Mouse (Mus musculus) lung, postnatal 10 days (tissue): ENCODE data around the gene Dtx4.
A peak's percentile ranks its signal among the peaks of the same experiment; 100 is the strongest.

Experiments used
- DNase-seq: peaks from one replicate; pipeline ENCODE4 v3.0.0; 2021

The Dtx4 gene

GRCm38 (mm10) chr19:12493453-12494186 is 7.6 kb downstream of the Dtx4 start:
- DNase-seq: no peak

DNA sequence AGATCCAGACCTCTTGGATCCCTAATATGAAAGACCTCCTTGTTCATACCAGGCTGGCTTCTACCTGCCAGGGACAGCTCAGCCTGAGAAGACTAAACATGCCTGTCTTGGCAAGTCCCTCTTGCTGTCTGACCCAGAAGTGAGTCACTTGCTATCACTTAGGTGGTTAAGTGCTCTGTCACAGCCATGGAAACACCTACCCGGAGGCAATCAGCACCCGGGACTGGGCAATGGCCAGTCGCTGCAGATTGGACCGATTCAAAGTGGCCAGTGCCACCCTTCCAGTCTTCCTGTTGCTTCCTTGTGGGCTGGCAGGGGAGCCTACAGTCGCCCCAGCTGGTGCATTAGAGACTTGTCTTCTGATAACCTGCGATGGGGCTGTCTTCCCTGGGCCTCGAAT is 9.6 kb downstream of the Dtx4 start:
- DNase-seq: no peak

GRCm38 (mm10) chr19:12489675-12490570 is 11.3 kb downstream of the Dtx4 start:
- no peak for DNase-seq

DNA sequence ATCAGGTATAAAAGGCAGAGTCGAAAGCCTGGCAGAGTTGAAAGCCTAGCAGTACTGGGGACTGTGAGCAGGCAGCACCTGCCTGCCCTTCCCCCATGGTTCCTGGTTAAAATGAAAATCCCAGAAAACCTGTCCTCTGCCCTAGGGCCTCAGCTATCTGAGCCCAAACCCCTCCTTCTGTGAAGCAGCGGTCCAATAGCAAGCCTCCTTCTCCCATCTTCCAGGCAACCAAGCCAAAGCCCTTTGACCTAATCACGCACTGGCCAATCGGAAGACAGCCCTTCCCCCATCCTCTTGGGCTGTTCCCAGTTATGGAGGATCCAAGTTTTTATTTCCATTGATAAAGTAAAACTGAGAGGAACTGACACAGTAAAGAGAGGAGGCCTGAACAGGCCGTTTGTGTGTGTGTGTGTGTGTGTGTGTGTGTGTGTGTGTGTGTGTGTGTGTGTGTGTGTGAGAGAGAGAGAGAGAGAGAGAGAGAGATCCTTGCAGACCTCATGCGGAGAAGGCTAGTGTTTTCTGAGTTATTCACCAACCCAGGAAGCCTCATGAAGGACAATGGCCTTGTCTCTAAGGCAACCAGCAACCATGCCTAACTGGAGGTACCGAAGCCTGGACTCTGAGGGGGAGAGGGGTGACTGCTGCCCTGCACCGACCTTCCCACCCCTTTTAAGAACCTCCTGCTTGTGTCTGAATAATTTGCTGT is 12.1 kb downstream of the Dtx4 start:
- DNase-seq: peak; percentile 46

DNA sequence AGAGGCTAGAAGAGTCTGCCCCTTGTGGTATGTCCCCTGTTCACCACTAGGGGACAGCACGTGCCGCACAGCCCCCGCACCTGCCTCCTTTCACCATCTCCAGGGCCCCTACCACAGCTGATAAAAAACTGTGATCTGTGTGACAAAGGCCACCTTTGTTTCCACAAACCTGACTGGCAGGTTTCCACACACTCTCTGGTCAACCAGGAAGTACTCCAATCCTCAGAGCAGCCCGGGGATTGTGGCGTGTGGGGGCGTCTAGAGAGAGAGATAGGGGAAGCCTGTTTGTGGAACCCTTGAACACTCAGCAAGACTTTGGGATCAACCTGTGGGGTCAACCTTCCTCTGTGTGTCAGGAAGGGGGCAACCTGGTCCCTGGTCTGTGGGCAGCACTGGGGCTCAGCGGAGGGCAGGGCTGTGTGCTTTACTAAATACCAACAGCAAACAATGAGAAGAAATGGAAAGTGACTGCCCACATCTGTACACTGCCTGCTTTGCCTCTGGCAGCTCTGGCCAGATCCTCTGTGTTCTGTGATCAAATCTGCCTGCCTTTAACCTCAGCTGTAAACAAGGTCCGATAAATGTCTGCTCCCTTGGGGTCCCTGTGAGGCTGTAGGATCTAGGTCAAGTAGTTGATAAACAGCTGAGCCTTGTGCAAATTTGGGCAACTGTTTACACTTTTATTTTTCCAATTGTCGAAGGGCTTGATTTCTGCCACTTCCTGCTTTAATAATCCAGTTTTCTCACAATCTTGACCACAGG is 12.9 kb downstream of the Dtx4 start:
- peak; percentile 62 for DNase-seq

GRCm38 (mm10) chr19:12487511-12488204 is 13.6 kb downstream of the Dtx4 start:
- no peak for DNase-seq

- peak; percentile 93 for DNase-seq
Measured at GRCm38 (mm10) chr19:12486875-12487274, 14.4 kb downstream of the Dtx4 start.

DNA sequence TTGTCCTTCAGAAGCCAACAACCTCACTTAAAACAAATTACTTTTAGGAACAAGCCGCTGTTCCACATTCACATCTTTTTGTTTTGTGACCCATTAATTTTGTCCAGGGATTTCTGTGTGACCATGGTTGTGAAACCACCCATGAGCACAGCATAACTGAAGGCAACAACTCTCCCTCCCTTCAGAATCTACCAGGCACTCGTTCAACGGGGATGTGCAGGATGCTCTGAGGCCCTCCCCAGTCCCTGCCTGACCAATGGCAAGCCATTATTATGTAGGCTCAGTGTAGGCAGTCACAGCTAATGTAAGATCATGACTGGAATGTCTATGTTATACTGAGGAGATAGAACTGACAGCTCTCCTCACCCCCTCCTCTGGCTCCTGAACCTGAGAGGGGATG is 15.6 kb downstream of the Dtx4 start:
- DNase-seq: no peak

DNA sequence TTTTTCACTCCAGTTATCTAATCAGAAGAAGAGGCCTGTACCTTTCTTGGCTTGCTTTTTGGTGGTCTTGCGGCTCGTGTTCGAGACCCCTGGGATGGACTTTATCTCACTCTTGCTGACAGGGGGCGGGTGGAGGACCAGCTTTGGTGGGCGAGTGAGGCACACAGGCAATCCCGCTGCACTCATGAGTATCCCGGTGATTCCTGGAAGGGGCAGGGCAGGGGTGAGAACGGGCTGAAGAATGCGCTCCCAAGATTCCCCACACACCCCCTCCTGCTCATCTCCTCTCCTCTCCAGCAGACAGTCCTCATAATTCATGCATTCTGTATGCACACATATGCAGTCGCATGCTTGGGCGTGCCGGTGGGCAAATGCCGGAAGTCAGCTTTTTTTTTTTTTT is 16.0 kb downstream of the Dtx4 start:
- DNase-seq: no peak

DNA sequence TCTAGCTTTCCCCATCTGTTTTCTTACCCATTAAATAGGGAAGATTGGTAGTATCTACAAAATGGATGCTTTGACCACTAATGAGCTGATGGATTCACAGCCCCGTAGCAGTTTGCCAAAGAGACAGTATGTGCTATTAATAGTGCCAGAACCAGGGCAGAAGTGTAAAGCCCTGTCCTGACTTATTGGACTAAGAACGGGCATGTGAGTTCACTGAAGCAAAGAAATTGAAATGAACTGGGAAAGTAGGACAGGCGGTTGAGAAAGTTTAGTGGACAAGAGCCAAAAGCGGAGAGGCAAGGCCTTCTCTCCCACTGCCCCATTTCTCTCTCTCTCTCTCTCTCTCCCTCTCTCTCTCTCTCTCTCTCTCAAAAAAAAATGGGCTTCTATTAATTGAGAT is 17.0 kb downstream of the Dtx4 start:
- DNase-seq: peak; percentile 53

- DNase-seq: peak; percentile 69
Measured at GRCm38 (mm10) chr19:12483782-12484181, 17.5 kb downstream of the Dtx4 start.

GRCm38 (mm10) chr19:12478369-12478768 is 22.9 kb downstream of the Dtx4 start:
- DNase-seq: no peak

DNA sequence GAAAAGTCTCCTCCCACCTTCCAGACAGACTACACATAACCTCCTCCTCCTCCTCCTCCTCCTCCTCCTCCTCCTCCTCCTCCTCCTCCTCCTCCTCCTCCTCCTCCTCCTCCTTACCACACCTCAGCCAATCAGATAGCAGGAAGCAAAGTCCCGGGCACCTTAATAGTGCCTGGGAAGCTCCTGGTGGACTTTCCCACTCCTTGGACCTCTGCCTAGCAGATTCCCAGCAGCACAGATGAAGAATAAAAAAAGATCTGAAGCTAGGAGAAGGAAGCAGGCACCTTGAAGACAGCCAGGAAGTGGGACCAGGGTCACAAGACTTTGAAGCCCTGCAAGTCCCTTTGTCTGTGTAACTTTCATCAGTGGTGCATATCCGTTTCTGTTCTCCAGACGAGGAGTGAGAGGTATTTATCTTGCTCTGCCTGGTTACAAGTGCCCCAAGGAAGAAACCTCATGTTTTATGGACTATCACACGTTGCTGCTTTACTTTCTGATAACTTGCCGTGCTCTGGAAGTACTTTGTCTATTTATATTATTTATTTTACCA is 24.5 kb downstream of the Dtx4 start:
- no peak for DNase-seq

DNA sequence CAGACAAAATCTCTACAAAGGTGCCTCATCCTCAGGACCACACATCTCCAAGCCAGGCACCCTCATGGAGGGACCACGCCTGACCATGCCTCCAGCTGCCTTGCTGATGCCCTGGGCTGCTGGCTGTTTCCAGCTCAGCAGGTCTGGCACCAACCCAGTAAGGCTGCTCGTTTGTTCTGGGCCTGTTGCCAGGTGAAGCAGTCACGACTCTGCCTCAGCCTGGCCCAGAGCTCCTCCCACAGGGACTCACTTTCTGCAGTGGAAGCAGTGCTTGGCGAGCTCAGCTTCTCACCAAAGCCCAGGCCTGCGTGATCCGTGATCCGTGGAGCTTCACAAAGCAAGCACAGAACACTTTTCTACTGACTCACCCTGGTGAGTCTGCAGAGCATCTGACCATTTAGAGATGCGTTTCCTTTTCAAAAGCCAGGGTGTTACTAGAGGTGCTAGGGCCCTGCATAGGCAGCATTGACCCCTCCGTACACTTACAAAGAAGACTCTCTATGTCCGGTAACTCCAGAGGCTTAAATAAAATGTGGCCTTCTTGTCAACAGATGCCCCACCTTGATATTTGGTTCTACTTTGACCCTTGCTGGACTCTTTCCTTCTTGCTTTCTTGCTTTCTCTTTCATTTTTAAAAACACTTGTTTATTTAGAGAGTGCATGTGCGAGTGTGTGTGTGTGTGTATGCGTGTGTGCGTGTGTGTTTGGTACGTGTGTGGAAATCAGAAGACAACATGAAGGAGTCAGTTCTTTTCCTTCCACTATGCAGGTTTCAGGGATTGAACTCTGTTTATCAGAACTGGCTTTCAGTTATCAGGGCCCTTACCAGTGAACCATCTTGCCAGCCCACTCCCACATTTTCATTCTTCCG is 25.6 kb downstream of the Dtx4 start:
- DNase-seq: peak; percentile 96

DNA sequence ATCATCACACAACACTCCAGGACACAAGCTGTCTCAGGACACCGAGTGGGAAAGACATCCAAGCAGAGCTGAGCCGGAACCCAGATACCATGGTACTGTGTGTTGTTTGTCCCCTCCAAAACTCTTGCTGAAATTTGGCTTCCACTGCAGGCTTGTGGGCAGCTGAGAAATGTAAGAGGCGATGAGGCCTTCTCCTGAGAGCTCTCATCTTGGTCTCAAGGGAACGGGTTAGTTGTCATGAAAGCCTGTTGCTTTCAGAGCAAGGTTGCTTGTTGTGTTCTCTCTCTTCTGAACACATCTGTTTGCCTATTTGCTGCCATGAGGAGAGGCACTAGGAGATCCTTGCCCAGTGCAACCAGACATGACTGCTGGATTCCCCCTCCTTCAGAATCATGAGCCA is 27.3 kb downstream of the Dtx4 start:
- peak; percentile 37 for DNase-seq

GRCm38 (mm10) chr19:12473201-12473641 is 28.0 kb downstream of the Dtx4 start:
- no peak for DNase-seq

GRCm38 (mm10) chr19:12472381-12472976 is 28.8 kb downstream of the Dtx4 start:
- no peak for DNase-seq

GRCm38 (mm10) chr19:12471866-12472265 is 29.4 kb downstream of the Dtx4 start:
- DNase-seq: peak; percentile 58

DNA sequence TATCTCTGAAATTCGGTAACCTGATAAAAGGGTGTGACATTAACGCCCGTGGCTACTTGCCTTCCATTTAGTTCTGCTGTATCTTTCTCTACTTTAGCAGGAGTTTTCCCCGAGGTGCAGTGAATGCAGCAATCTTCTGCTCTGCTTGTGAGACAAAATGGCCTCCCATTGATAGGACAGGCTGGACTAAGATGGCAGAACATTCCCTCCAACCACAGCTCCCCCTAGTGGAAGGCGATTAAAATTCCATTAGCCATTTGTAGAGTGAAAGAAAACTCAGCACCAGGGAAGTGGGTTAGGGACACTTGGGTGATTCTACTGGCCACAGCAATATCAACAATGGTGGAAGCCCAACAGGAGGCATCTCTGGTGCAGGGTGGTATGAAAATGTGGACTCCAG is 33.8 kb downstream of the Dtx4 start:
- peak; percentile 72 for DNase-seq

- peak; percentile 75 for DNase-seq
Measured at GRCm38 (mm10) chr19:12466204-12466603, 35.0 kb downstream of the Dtx4 start.
